Mouse (Mus musculus): ENCODE results near the gene Arhgap27.

DNA sequence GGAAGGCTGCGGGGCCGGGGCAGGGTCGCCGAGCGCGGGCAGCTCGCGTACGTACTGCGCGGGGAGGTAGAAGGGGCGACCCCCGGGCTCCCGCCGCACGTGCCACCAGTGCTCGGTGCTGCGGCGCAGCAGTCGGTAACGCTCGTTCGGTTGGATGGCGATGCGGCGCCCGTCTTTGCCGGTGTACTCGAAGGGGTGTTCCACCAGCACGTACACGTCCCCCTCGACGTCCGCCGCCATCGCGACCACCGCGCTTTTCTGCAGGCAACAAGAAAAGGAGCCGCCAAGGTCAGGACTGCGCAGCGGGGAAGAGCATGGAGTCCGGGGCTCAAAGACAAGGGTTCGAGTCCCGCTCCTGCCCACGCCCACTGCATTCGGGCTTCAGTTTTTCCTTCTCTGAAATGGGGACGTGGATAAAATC, 2.8 kb downstream of the Arhgap27 start:
- no peak for TF ChIP-seq CTCF (conservative IDR thresholded peaks at IDR 0.05; ENCODE audit: insufficient read depth, insufficient read length, low read depth, low read length)
- TF ChIP-seq POLR2A (IDR thresholded peaks at IDR 0.05; ENCODE audit: low read depth, low read length), result no peak

Data from kidney, adult 2 months (tissue).